Comparison of ENCODE assay signal across 14 mouse cellular contexts in genomic region chr7:110990356-110991220, GRCm38 (mm10). TPM values are rescaled to one million over a fixed set of nuclear protein-coding genes. Genes with fewer than 3 reads are reported as not detected.
A peak's percentile ranks its signal among the peaks of the same experiment; 100 is the strongest.
DNase-seq lines count a peak whose midpoint lies in the region; ATAC-seq and TF ChIP-seq lines count a peak whose summit lies in the region.
"Had no signal": no experiment of that assay in that cellular context is flagged by ENCODE, and none has a peak within 500 bp of the region (broad histone marks: within the 10 kb centered on the region; RNA-seq: fewer than 3 reads in every experiment).

No protein-coding gene starts in this region.

- no peaks in the 10 kb centered on the region for H3K36me3 ChIP-seq in kidney, embryonic 14.5 days (ENCODE audit: control insufficient read depth, insufficient read depth, low read length)
- H3K36me3 ChIP-seq in liver, postnatal 0 days (replicated peaks; ENCODE audit: insufficient read depth, low read length), result no peaks in the 10 kb centered on the region
- H3K36me3 ChIP-seq: heart, embryonic 13.5 days; hindbrain, embryonic 10.5 days; midbrain, embryonic 13.5 days had no signal

- peak overlapping the region; percentile 27; the same call in 1 of the 2 replicates for H3K27ac ChIP-seq in kidney, embryonic 14.5 days (ENCODE audit: low read depth, low read length)
- no peak overlapping the region for H3K27ac ChIP-seq in liver, postnatal 0 days (ENCODE audit: low read depth)
- H3K27ac ChIP-seq: forebrain, embryonic 13.5 days; hindbrain, embryonic 10.5 days; layer of hippocampus, adult 2 months; midbrain, embryonic 13.5 days had no signal

- WGBS in kidney, embryonic 14.5 days, result 57% methylated on average over 5 of the region's 5 CpGs
- 37% methylated on average over 5 of the region's 5 CpGs for WGBS in liver, postnatal 0 days (ENCODE audit: insufficient replicate concordance)

- H3K4me2 ChIP-seq in kidney, embryonic 14.5 days (replicated peaks; ENCODE audit: low read depth, low read length), result no peak overlapping the region
- H3K4me2 ChIP-seq in liver, postnatal 0 days (ENCODE audit: low read depth, low read length), result no peak overlapping the region
- H3K4me2 ChIP-seq: forebrain, embryonic 13.5 days; heart, embryonic 13.5 days; midbrain, embryonic 13.5 days had no signal

- no peak for ATAC-seq in kidney, embryonic 14.5 days (ENCODE audit: low FRiP score, low TSS enrichment)
- ATAC-seq in liver, postnatal 0 days, result peak; percentile 67
- ATAC-seq: forebrain, embryonic 13.5 days; midbrain, embryonic 13.5 days had no signal

- H3K4me1 ChIP-seq in kidney, embryonic 14.5 days (ENCODE audit: control insufficient read depth, insufficient read depth, low read length), result peaks cover 4% of the 10 kb centered on the region; the same call in 1 of the 2 replicates
- H3K4me1 ChIP-seq in liver, postnatal 0 days (ENCODE audit: insufficient read depth), result peaks cover 13% of the 10 kb centered on the region; the same call in 1 of the 2 replicates
- H3K4me1 ChIP-seq: forebrain, embryonic 13.5 days had no signal

- no peak for TF ChIP-seq EP300 in liver, postnatal 0 days (IDR thresholded peaks at IDR 0.05; ENCODE audit: low read depth)

- peak; percentile 10 to 19 for DNase-seq in adrenal gland, postnatal 36 days
- DNase-seq in adrenal gland, postnatal 4 days (ENCODE audit: low spot score in 2 of 2), result no peak
- DNase-seq in R1 (ENCODE audit: low read depth, low spot score), result peak; percentile 34
- no peak for DNase-seq in liver, postnatal 0 days
- no peak for DNase-seq in left cerebral cortex, postnatal 25 days (ENCODE audit: low spot score in 2 of 2)
- DNase-seq in spleen, postnatal 4 days (ENCODE audit: low spot score in 2 of 2), result no peak
- DNase-seq in cerebellum, adult 18-20 months, result no peak
- DNase-seq: thymus, postnatal 36 days had no signal

- intact Hi-C loops in left cerebral cortex, postnatal 25 days (cut with DNase I), result no loop called here

- H3K9ac ChIP-seq in kidney, embryonic 14.5 days (ENCODE audit: low read depth, low read length), result no peak overlapping the region
- H3K9ac ChIP-seq in liver, postnatal 0 days (replicated peaks), result no peak overlapping the region
- H3K9ac ChIP-seq: forebrain, embryonic 13.5 days; heart, embryonic 13.5 days; midbrain, embryonic 13.5 days had no signal

- no peak overlapping the region for H3K4me3 ChIP-seq in kidney, embryonic 14.5 days (ENCODE audit: low read length)
- no peak overlapping the region for H3K4me3 ChIP-seq in liver, postnatal 0 days (ENCODE audit: low read depth, low read length)
- H3K4me3 ChIP-seq: forebrain, embryonic 13.5 days; heart, embryonic 13.5 days; hindbrain, embryonic 10.5 days; layer of hippocampus, adult 2 months; midbrain, embryonic 13.5 days had no signal

- TF ChIP-seq CTCF in liver, postnatal 0 days (IDR thresholded peaks at IDR 0.05; ENCODE audit: low read depth), result no peak

- no peaks in the 10 kb centered on the region for H3K9me3 ChIP-seq in kidney, embryonic 14.5 days (ENCODE audit: control insufficient read depth, low read length)
- H3K9me3 ChIP-seq in liver, postnatal 0 days (ENCODE audit: low read length), result no peaks in the 10 kb centered on the region
- H3K9me3 ChIP-seq: forebrain, embryonic 13.5 days; heart, embryonic 13.5 days; hindbrain, embryonic 10.5 days; midbrain, embryonic 13.5 days had no signal

- no peaks in the 10 kb centered on the region for H3K27me3 ChIP-seq in kidney, embryonic 14.5 days (ENCODE audit: control insufficient read depth, insufficient read depth, low read length)
- no peaks in the 10 kb centered on the region for H3K27me3 ChIP-seq in liver, postnatal 0 days (ENCODE audit: insufficient read depth, low read length)
- H3K27me3 ChIP-seq: forebrain, embryonic 13.5 days; heart, embryonic 13.5 days; midbrain, embryonic 13.5 days had no signal

RNA-seq across cellular contexts. Expression of gene Mrvi1, which starts 8.3 kb away (rescaled TPM):
- total RNA-seq in adrenal gland, postnatal 36 days (2021), result 10 to 100 TPM; 10.8 to 16.3 TPM
- 10 to 100 TPM; 15.4 to 17.6 TPM for total RNA-seq in adrenal gland, postnatal 4 days (2021)
- polyA plus RNA-seq in kidney, embryonic 14.5 days (2014; fragmentation: Nextera tagmentation; extraction: Ambion mirVana), result 8.0 and 15.1 TPM in 2 replicates
- polyA plus RNA-seq in liver, postnatal 0 days (2015; fragmentation: Nextera tagmentation; extraction: Ambion mirVana), result 5.3 and 8.4 TPM in 2 replicates
- 1 to 10 TPM; 2.3 to 3.1 TPM for total RNA-seq in left cerebral cortex, postnatal 25 days (2021)

RNA-seq across cellular contexts. Expression of gene Ctr9, which starts 38.2 kb away (rescaled TPM):
- total RNA-seq in adrenal gland, postnatal 36 days (2021), result 10 to 100 TPM; 39.6 to 52.4 TPM
- 10 to 100 TPM; 60.1 to 63.2 TPM for total RNA-seq in adrenal gland, postnatal 4 days (2021)
- polyA plus RNA-seq in kidney, embryonic 14.5 days (2014; fragmentation: Nextera tagmentation; extraction: Ambion mirVana), result 37.9 and 75.7 TPM in 2 replicates
- 15.2 and 16.8 TPM in 2 replicates for polyA plus RNA-seq in liver, postnatal 0 days (2015; fragmentation: Nextera tagmentation; extraction: Ambion mirVana)
- total RNA-seq in left cerebral cortex, postnatal 25 days (2021), result 10 to 100 TPM; 42.2 to 46.8 TPM

Comparison
In these comparisons a context has a peak if more than half of its experiments do, and no peak if none do; other contexts are left out.
1. DNase-seq: peak in adrenal gland, postnatal 36 days (2 of 2) and R1 (single experiment); none in adrenal gland, postnatal 4 days (0 of 2), liver, postnatal 0 days (single experiment), left cerebral cortex, postnatal 25 days (0 of 2), spleen, postnatal 4 days (0 of 2) and cerebellum, adult 18-20 months (0 of 2).